Mouse (Mus musculus) CD4-positive helper T cell, adult 2 months (primary cell): Measurements from ENCODE around the gene Sipa1.
"Not testable (repeated sequence)": the region's sequence is repeated elsewhere in the genome, so short reads cannot be mapped to it uniquely, and the experiment has no call there.

Source experiments
- DNase-seq: peaks from one replicate; pipeline ENCODE4 v3.0.0-alpha.2; 2012; ENCODE audit warnings: low read depth, missing footprints, low spot score

The Sipa1 gene

GRCm38 (mm10) chr19:5686954-5687353, 23.4 kb upstream of the Sipa1 start:
- not testable (repeated sequence) for DNase-seq

- no peak for DNase-seq
These were observed 22.9 kb upstream of the Sipa1 start for GRCm38 (mm10) chr19:5686437-5686836.

- no peak for DNase-seq
These were observed 22.4 kb upstream of the Sipa1 start for GRCm38 (mm10) chr19:5685861-5686260.

GRCm38 (mm10) chr19:5685431-5685830, 21.9 kb upstream of the Sipa1 start:
- DNase-seq, result no peak

- no peak for DNase-seq
These were observed 21.5 kb upstream of the Sipa1 start for GRCm38 (mm10) chr19:5684985-5685384.

- DNase-seq, result no peak
These were observed 20.7 kb upstream of the Sipa1 start for GRCm38 (mm10) chr19:5684236-5684635.

- no peak for DNase-seq
These were observed 16.9 kb upstream of the Sipa1 start for GRCm38 (mm10) chr19:5680432-5680831.

GRCm38 (mm10) chr19:5668372-5668771, 4.9 kb upstream of the Sipa1 start:
- no peak for DNase-seq

- no peak for DNase-seq
These were observed 2.9 kb upstream of the Sipa1 start for GRCm38 (mm10) chr19:5666386-5666785.

- DNase-seq, result no peak
These were observed 2.0 kb upstream of the Sipa1 start for GRCm38 (mm10) chr19:5665465-5665864.

- no peak for DNase-seq
These were observed 1.3 kb upstream of the Sipa1 start for GRCm38 (mm10) chr19:5664669-5665257.

- DNase-seq, result peak; percentile 72
These were observed 1.2 kb downstream of the Sipa1 start for GRCm38 (mm10) chr19:5662310-5662709.

- DNase-seq, result peak; percentile 57
These were observed 2.4 kb downstream of the Sipa1 start for GRCm38 (mm10) chr19:5660942-5661751.

- no peak for DNase-seq
These were observed 8.7 kb downstream of the Sipa1 start for GRCm38 (mm10) chr19:5654720-5655298.

GRCm38 (mm10) chr19:5653969-5654719, 9.4 kb downstream of the Sipa1 start:
- no peak for DNase-seq

GRCm38 (mm10) chr19:5652570-5652969, 10.9 kb downstream of the Sipa1 start:
- no peak for DNase-seq

GRCm38 (mm10) chr19:5651502-5652274, 11.8 kb downstream of the Sipa1 start:
- no peak for DNase-seq

- DNase-seq, result no peak
These were observed 14.2 kb downstream of the Sipa1 start for GRCm38 (mm10) chr19:5649298-5649741.

GRCm38 (mm10) chr19:5648401-5649297, 14.9 kb downstream of the Sipa1 start:
- DNase-seq, result peak; percentile 92

GRCm38 (mm10) chr19:5647791-5648190, 15.7 kb downstream of the Sipa1 start:
- no peak for DNase-seq
